Mouse (Mus musculus) brain, embryonic 14.5 days (tissue): ENCODE results near the gene Olfr340.
"Not testable (repeated sequence)": the region's sequence is repeated elsewhere in the genome, so short reads cannot be mapped to it uniquely, and the experiment has no call there.

ENCODE experiments used
- CTCF ChIP-seq: fragments of 200-500 bp; IDR thresholded peaks from 2 replicates; pipeline ENCODE4 v1.5.1; 2012; ENCODE audit warnings: inconsistent platforms, mild to moderate bottlenecking, moderate library complexity, borderline replicate concordance; ENCODE audit not compliant: insufficient read depth, insufficient read length; ENCODE audit errors: extremely low read depth
- POLR2A ChIP-seq: fragments of 200-500 bp; IDR thresholded peaks from 2 replicates; pipeline ENCODE4 v1.6.1; 2012; ENCODE audit warnings: mild to moderate bottlenecking, inconsistent platforms, borderline replicate concordance; ENCODE audit not compliant: poor library complexity, insufficient read depth, insufficient read length, severe bottlenecking; ENCODE audit errors: extremely low read depth

DNA sequence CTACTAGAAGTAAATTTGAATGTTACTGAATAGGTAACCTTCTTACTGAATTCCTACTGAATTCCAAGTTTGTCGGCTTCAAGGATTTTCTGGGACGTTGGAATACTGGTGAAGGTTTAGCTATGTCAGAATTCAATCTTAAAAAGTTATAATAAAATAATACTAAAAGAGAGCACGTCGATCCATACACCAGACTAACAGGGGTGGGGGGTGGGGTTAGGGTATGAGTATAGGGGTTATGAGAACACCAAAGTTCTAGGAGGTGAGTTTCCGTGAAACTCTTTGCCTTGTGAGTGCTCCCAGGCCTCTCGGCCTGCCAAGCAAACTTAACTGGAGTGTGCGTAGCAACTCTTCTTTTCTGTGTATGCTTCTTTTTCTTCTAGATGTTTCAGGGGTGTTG lies 36.8 kb upstream of the Olfr340 start:
- TF ChIP-seq CTCF, POLR2A: not testable (repeated sequence)
